Mouse (Mus musculus): Measurements from ENCODE around the gene Gm45837.

DNA sequence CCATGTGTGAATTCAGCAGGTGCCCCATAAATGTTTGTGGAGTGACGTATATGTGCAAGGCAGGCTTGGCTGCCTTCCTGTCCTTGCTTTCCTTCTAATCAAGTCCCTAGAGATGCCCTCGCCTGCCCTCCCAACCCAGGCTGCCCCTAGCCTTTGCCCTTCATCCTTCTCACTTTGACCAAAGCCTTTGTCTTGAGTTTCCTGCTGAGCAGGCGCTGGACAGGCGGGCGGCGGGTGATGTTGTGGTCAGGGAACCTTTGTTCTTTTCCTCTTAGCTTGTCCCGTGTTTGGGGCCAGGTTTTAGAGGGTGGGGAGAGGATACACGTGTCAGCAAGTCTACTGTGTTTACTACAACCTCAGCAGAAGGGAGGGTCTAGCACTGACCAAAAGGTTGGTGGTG is 43.0 kb downstream of the Gm45837 start:
- no peak for TF ChIP-seq POLR2A (IDR thresholded peaks at IDR 0.05; ENCODE audit: insufficient read length, low read depth)
- TF ChIP-seq POLR2AphosphoS2 (IDR thresholded peaks at IDR 0.05; ENCODE audit: insufficient read length, low read depth) = no peak
- no peak for TF ChIP-seq TCF3 (IDR thresholded peaks at IDR 0.05; ENCODE audit: insufficient read length, low read depth)
- TF ChIP-seq TCF12 (IDR thresholded peaks at IDR 0.05; ENCODE audit: insufficient read depth, poor library complexity, severe bottlenecking) = no peak
